Mouse (Mus musculus): ENCODE results near the gene Dvl3.

DNA sequence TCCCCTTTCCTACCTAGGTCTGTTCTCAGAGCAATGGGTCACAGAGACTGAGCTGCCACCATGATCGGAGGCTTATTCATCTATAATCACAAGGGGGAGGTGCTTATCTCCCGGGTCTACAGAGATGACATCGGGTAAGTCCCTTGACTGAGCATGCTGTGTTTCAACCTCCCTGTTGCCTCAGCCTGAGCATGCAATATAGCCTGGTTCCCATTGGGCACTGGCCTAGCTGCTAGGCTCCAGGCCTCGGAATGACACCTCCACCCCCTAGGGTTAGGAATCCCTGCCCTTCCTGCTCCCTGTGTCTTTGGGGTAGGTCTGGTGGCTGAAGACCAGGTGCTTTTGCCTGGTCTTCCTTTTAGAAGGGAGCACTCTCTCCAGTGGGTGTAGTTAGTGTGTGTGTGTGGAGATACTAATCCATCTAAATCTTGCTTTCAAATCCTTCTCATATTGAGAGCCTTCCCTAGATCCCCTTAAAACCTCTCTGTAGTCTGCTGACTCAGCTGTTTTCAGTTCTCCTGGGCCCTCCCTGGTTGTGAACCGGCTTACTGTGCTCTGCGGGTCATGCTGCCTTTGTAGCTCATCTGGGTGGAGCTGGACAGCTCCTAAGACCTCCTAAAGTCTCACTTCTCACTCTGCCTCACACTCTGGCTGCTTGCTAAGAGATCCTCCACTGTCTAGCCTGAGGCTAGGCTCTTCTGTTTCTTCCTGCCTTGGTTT, 21.0 kb downstream of the Dvl3 start:
- TF ChIP-seq SMC3 (IDR thresholded peaks at IDR 0.05; ENCODE audit: low read depth, low read length) = no peak
- no peak for TF ChIP-seq IRF4 (IDR thresholded peaks at IDR 0.05; ENCODE audit: low read depth, low read length)
- no peak for TF ChIP-seq CHD2 (IDR thresholded peaks at IDR 0.05; ENCODE audit: low read length)
- no peak for TF ChIP-seq CTCF (conservative IDR thresholded peaks at IDR 0.05 in 1 of 2, IDR thresholded peaks at IDR 0.05 in 1 of 2; ENCODE audit: low read depth in 2 of 2, low read length in 2 of 2)
- no peak for TF ChIP-seq USF1 (IDR thresholded peaks at IDR 0.05; ENCODE audit: low read depth, low read length)
- TF ChIP-seq POLR2A (IDR thresholded peaks at IDR 0.05; ENCODE audit: low read depth, low read length) = no peak; the same call in 1 of the 2 replicates
- no peak for TF ChIP-seq ZNF384 (IDR thresholded peaks at IDR 0.05; ENCODE audit: low read depth, low read length)
- no peak for TF ChIP-seq JUND (conservative IDR thresholded peaks at IDR 0.05; ENCODE audit: low read depth, low read length)
- TF ChIP-seq EP300 (IDR thresholded peaks at IDR 0.05; ENCODE audit: low read length) = no peak
- 0 out of 2 replicates have a peak, but pooled peaks have one; percentile 10 for TF ChIP-seq ETS1 (conservative IDR thresholded peaks at IDR 0.05; ENCODE audit: low read depth, low read length)

Data from CH12.LX (cell line).